Mouse (Mus musculus): ENCODE measurements around the gene Icam4.

DNA sequence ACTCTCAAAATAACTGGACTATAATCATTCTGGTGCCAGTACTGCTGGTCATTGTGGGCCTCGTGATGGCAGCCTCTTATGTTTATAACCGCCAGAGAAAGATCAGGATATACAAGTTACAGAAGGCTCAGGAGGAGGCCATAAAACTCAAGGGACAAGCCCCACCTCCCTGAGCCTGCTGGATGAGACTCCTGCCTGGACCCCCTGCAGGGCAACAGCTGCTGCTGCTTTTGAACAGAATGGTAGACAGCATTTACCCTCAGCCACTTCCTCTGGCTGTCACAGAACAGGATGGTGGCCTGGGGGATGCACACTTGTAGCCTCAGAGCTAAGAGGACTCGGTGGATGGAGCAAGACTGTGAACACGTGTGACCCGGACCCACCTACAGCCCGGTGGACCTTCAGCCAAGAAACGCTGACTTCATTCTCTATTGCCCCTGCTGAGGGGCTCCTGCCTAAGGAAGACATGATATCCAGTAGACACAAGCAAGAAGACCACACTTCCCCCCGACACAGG is 1.3 kb upstream of the Icam4 start:
- TF ChIP-seq USF1 (IDR thresholded peaks at IDR 0.05; ENCODE audit: low read depth, low read length) (no peak), EP300 (IDR thresholded peaks at IDR 0.05; ENCODE audit: low read length) (no peak), RCOR1 (conservative IDR thresholded peaks at IDR 0.05; ENCODE audit: low read depth, low read length) (no peak), CTCF (conservative IDR thresholded peaks at IDR 0.05 in 1 of 2, IDR thresholded peaks at IDR 0.05 in 1 of 2; ENCODE audit: low read depth in 2 of 2, low read length in 2 of 2) (no peak), SIN3A (IDR thresholded peaks at IDR 0.05; ENCODE audit: low read length) (no peak), POLR2A (IDR thresholded peaks at IDR 0.05; ENCODE audit: low read depth, low read length) (no peak), MAZ (IDR thresholded peaks at IDR 0.05; ENCODE audit: low read depth, low read length) (no peak), MAX (IDR thresholded peaks at IDR 0.05; ENCODE audit: low read length) (no peak), USF2 (conservative IDR thresholded peaks at IDR 0.05; ENCODE audit: low read depth, low read length) (no peak), CHD1 (IDR thresholded peaks at IDR 0.05; ENCODE audit: low read depth, low read length) (no peak), NRF1 (IDR thresholded peaks at IDR 0.05; ENCODE audit: low read depth, low read length) (no peak), PAX5 (IDR thresholded peaks at IDR 0.05; ENCODE audit: low read length) (no peak), MAFK (IDR thresholded peaks at IDR 0.05; ENCODE audit: insufficient replicate concordance, low read length) (no peak), HCFC1 (IDR thresholded peaks at IDR 0.05; ENCODE audit: low read depth, low read length) (no peak)

Data from CH12.LX (cell line).